Mouse (Mus musculus) intestine, embryonic 16.5 days (tissue): ENCODE measurements around the gene Pde4d. TPM values are rescaled to one million over a fixed set of nuclear protein-coding genes. Genes with fewer than 3 reads are reported as not detected.

Experiments
- ATAC-seq: fragments of 200-750 bp; cut with Nextera tagmentation; 2 replicates; pipeline ENCODE4 v1.8.0; 2017; ENCODE audit warnings: moderate TSS enrichment, moderate library complexity
- H3K27ac ChIP-seq: fragments of 300-500 bp; sonication (generic); 2 replicates; pipeline ENCODE4 v1.5.1; 2014; ENCODE audit warnings: mild to moderate bottlenecking, low read length
- H3K27me3 ChIP-seq: fragments of 300-500 bp; sonication (generic); replicated peaks from 2 replicates; pipeline ENCODE4 v1.6.1; 2014; ENCODE audit warnings: low read length, control low read depth, mixed read lengths; ENCODE audit not compliant: control insufficient read depth, insufficient read depth
- H3K36me3 ChIP-seq: fragments of 300-500 bp; sonication (generic); 2 replicates; pipeline ENCODE4 v1.6.1; 2014; ENCODE audit warnings: low read length, control low read depth; ENCODE audit not compliant: control insufficient read depth, insufficient read depth
- H3K4me1 ChIP-seq: fragments of 300-500 bp; sonication (generic); 2 replicates; pipeline ENCODE4 v1.6.1; 2014; ENCODE audit warnings: low read length, control low read depth, mixed read lengths; ENCODE audit not compliant: control insufficient read depth, insufficient read depth
- H3K4me2 ChIP-seq: fragments of 300-500 bp; sonication (generic); 2 replicates; pipeline ENCODE4 v1.6.1; 2014; ENCODE audit warnings: low read depth, low read length, control low read depth
- H3K4me3 ChIP-seq: fragments of 300-500 bp; sonication (generic); 2 replicates; pipeline ENCODE4 v1.5.1; 2014; ENCODE audit warnings: mild to moderate bottlenecking, low read length
- H3K9ac ChIP-seq: fragments of 300-500 bp; sonication (generic); 2 replicates; pipeline ENCODE4 v1.6.1; 2014; ENCODE audit warnings: low read depth, low read length
- H3K9me3 ChIP-seq: fragments of 300-500 bp; sonication (generic); 2 replicates; pipeline ENCODE4 v1.6.1; 2016; ENCODE audit warnings: low read length, control low read depth; ENCODE audit not compliant: control insufficient read depth
- WGBS: fragments of 180-500 bp; shearing (Covaris S2); extraction: QIAGEN DNeasy Blood & Tissue Kit; methylation state at CpG from one replicate; pipeline ENCODE4 v1.1.7; 2014; 5-methylcytosine and 5-hydroxymethylcytosine counted together
- polyA plus RNA-seq: library from polyadenylated mRNA; unstranded; fragments of >200 nt; fragmentation: Nextera tagmentation; extraction: Ambion mirVana; gene quantifications from 2 replicates; pipeline ENCODE4 v1.2.1, GENCODE M21; 2015

The Pde4d gene
- polyA plus RNA-seq, 1 experiment from 2014 or later = 25.3 TPM

DNA sequence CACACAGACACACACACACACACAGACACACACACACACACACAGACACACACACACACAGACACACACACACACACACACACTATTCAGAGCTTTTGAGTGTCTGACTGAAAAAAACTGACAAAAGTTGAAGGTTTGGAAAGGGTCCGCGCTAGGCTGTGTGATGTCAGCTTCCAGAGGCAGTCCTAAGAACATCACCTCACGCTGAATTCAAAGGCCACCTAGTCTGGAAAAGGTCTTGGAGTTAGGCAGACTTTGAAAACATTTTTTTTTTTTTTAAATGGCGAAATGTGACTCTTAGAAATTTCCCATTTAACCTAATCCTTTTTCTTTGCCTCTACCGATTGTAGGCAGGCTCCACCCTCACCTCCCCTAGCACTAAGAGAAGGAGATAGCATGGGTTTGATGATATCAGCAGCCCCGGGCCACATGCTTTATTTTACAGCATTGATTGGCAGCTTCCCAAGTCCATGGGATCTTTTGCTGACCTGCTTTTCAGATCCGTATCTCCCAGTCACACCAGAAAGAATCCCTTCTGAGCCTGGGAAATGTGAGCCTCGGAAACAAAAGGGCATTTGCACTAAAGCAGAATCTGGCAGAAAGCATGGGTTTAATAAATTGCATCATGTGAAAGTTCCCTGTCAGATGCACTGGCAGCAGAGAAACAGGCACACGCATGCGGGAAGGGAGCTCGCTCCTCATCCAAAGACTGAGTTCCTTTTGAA lies 1373.7 kb downstream of the Pde4d start:
- peak; percentile 19; the same call in 1 of the 2 replicates for ATAC-seq
- Histone ChIP-seq H3K36me3 (no peaks in the 10 kb centered on the region), H3K9me3 (no peaks in the 10 kb centered on the region), H3K4me2 (peak overlapping the region; percentile 56), H3K9ac (0 out of 2 replicates have a peak overlapping the region, but pooled peaks have one; percentile 2), H3K4me1 (peaks cover 22% of the 10 kb centered on the region), H3K4me3 (no peak overlapping the region), H3K27me3 (no peaks in the 10 kb centered on the region), H3K27ac (peak overlapping the region; percentile 91)
- WGBS = 16% methylated on average over 11 of the region's 11 CpGs

DNA sequence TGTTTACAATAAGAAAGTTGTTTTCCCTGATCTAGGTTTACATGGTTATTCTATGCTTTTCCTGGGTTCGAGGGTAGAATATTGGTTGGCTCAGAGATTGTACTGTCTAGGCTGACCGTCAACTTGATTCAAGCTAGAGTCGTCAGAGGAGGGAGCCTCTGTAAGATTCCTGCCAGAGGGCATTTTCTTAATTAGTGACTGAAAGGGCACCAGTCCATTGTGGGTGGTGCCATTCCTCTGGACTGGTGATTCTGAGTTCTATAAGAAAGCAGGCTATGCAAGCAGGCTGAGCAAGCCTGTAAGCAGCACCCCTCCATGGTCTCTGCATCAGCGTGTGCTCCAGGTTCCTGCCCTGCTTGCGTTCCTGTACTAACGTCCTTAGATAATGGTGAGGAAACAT lies 1376.1 kb downstream of the Pde4d start:
- no peak overlapping the region for H3K4me2 ChIP-seq
- peaks cover 20% of the 10 kb centered on the region for H3K4me1 ChIP-seq
- H3K27ac ChIP-seq = no peak overlapping the region
- no peak overlapping the region for H3K4me3 ChIP-seq
- H3K27me3 ChIP-seq = no peaks in the 10 kb centered on the region
- no peak for ATAC-seq
- WGBS = 88% methylated on average over 6 of the region's 6 CpGs
- no peaks in the 10 kb centered on the region for H3K36me3 ChIP-seq
- H3K9me3 ChIP-seq = no peaks in the 10 kb centered on the region
- H3K9ac ChIP-seq = no peak overlapping the region

DNA sequence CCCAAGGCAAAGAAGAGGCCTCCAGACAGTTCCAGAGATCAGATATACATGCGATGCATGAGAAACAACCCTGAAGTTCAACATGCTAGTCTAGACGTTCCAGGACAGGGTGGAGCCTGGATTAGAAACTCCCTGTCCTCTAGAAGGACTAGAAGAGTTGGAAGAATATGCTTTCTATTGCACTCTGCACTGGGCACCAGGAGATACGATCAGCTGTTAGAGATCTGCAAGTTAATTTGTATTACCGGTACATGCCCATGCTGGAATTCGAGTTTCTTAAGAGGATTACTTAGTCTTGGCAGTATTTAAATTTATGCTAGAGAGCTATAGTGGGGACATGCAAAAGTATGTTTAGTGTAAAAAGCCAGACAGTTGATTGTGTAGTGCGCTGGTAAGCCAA lies 1377.6 kb downstream of the Pde4d start:
- no peaks in the 10 kb centered on the region for H3K9me3 ChIP-seq
- no peak overlapping the region for H3K27ac ChIP-seq
- no peak overlapping the region for H3K4me3 ChIP-seq
- H3K27me3 ChIP-seq = no peaks in the 10 kb centered on the region
- H3K9ac ChIP-seq = no peak overlapping the region
- no peaks in the 10 kb centered on the region for H3K36me3 ChIP-seq
- peaks cover 11% of the 10 kb centered on the region for H3K4me1 ChIP-seq
- ATAC-seq = no peak
- 84% methylated on average over 6 of the region's 6 CpGs for WGBS
- H3K4me2 ChIP-seq = no peak overlapping the region

DNA sequence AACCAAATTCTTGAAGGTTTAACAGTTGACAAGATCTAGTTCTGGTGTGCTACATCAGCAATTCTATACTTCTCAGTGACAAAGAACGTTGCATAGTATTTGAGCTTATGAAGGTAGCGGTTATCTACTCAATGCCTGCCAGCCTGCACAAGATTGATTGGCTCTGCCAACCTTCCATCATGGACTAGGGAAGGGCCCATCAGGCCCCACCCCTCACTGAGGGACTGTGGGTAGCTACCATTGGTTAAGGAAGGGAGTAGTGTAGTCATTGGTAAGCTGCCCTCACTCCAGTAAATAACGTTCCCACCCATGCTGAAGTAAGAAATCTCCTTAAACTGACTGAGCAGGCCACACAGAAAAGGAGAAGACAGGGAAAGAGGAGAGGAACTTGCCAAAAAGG lies 1378.2 kb downstream of the Pde4d start:
- H3K36me3 ChIP-seq = no peaks in the 10 kb centered on the region
- H3K27me3 ChIP-seq = no peaks in the 10 kb centered on the region
- no peak overlapping the region for H3K27ac ChIP-seq
- peaks cover 8% of the 10 kb centered on the region for H3K4me1 ChIP-seq
- H3K9me3 ChIP-seq = no peaks in the 10 kb centered on the region
- H3K9ac ChIP-seq = no peak overlapping the region
- WGBS = 89% methylated on average over 3 of the region's 3 CpGs
- ATAC-seq = no peak
- no peak overlapping the region for H3K4me2 ChIP-seq
- no peak overlapping the region for H3K4me3 ChIP-seq

DNA sequence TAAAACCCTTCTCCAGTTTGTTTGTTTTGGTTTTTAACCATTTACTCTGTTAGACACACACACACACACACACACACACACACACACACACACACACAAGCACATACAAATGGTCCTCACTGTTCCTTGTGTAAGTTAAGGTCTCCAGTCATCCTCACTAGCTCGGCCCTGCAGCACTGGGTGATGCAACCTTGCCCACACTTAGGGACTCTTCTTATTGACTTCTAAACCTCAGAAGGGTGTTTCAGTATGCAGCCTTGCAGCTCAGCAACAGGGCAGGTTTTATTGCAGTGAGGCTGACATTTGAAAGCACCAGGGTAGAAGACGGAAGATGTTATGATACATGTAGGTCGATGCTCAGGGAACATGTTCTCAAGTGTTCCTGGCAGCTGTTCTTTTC lies 1379.7 kb downstream of the Pde4d start:
- Histone ChIP-seq H3K9me3 (no peaks in the 10 kb centered on the region), H3K27me3 (no peaks in the 10 kb centered on the region), H3K27ac (no peak overlapping the region), H3K4me3 (no peak overlapping the region), H3K36me3 (no peaks in the 10 kb centered on the region), H3K9ac (no peak overlapping the region), H3K4me1 (no peaks in the 10 kb centered on the region), H3K4me2 (no peak overlapping the region)
- no peak for ATAC-seq
- 71% methylated on average over 3 of the region's 3 CpGs for WGBS

DNA sequence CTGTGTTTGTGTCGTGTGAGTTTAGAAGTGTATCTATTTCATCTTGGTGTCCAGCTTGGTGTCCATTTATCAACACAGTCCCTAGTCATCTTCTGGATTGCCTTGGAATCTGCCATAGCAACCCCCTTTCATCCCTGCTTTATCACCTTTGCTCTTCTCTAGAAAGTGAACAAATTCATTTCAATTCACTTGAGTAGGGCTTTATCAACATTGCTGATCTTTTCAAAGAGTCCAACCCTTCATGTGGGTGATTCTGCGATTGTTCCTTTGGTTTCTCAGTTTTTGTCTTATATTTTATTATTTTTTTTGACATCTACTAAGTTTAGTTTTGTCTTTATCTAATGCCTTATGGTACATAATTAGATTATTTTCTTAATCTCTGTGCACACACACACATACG lies 1385.2 kb downstream of the Pde4d start:
- Histone ChIP-seq H3K4me2 (no peak overlapping the region), H3K36me3 (no peaks in the 10 kb centered on the region), H3K27ac (no peak overlapping the region), H3K4me3 (no peak overlapping the region), H3K4me1 (no peaks in the 10 kb centered on the region), H3K27me3 (no peaks in the 10 kb centered on the region), H3K9me3 (no peaks in the 10 kb centered on the region), H3K9ac (no peak overlapping the region)
- 91% methylated on average over 3 of the region's 3 CpGs for WGBS
- ATAC-seq = no peak

DNA sequence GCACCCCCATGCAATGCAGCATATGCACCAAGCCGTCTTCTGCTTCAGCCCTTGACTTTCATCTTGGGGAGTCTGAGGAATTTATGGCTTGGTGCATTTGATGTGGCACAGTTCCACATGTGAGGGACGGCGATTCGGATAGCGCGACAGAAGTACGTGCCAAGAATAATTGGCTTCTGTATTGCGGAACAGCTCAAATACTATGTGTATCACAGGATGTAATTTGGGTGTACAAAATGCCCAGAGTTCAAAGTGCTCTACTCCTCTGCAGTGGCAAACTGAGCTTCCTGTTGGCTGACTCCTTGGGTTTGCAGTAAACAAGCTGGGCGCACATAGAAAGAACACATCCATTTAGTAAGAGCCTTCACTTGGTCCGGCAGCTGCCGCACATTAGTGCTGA lies 1387.7 kb downstream of the Pde4d start:
- H3K36me3 ChIP-seq = no peaks in the 10 kb centered on the region
- 84% methylated on average over 11 of the region's 11 CpGs for WGBS
- ATAC-seq = no peak
- H3K27ac ChIP-seq = no peak overlapping the region
- no peak overlapping the region for H3K4me2 ChIP-seq
- no peaks in the 10 kb centered on the region for H3K9me3 ChIP-seq
- no peak overlapping the region for H3K9ac ChIP-seq
- H3K4me1 ChIP-seq = peaks cover 5% of the 10 kb centered on the region
- no peaks in the 10 kb centered on the region for H3K27me3 ChIP-seq
- H3K4me3 ChIP-seq = no peak overlapping the region

DNA sequence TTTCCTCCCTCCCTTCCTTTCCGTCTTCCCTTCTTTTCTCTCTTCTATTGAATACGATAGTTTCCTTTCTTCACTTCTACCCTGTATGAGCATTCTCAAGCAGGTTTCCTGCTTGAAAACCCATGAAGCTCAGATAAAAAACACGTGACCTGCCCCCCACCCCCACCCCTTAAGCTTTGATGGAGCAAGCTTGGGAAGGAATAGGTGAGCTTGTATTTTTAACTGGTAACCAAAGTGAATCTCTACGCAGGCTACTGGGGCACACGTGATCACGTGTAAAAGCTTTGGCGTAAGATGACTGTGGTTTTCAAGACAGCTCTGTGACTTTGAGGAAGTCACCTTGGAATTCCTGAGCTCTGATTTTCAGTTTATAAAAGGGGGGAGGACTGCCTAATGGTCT lies 1388.2 kb downstream of the Pde4d start:
- peaks cover 5% of the 10 kb centered on the region for H3K4me1 ChIP-seq
- WGBS = 92% methylated on average over 7 of the region's 7 CpGs
- no peaks in the 10 kb centered on the region for H3K27me3 ChIP-seq
- H3K9me3 ChIP-seq = no peaks in the 10 kb centered on the region
- H3K36me3 ChIP-seq = no peaks in the 10 kb centered on the region
- H3K9ac ChIP-seq = no peak overlapping the region
- no peak for ATAC-seq
- H3K27ac ChIP-seq = no peak overlapping the region
- H3K4me2 ChIP-seq = no peak overlapping the region
- no peak overlapping the region for H3K4me3 ChIP-seq

DNA sequence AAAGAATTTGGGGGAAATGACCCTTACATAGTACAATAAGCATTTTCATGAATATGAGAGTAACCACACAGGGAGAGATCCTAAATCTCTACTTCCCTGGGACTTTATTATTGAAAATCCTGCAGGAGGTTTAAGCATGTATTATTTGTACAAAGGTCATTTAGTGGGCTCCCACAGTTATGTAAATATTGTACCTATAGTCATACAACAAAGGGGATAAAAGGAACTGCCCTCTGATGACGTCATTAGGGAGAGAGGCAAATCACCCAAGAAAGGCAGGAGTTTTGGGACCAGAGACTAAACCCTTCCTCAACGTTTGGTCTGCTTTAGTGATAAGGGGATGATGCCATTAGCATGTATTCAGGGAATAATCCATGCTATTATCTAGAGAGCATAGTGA lies 1390.5 kb downstream of the Pde4d start:
- H3K9me3 ChIP-seq = no peaks in the 10 kb centered on the region
- H3K4me2 ChIP-seq = no peak overlapping the region
- H3K9ac ChIP-seq = no peak overlapping the region
- no peak overlapping the region for H3K4me3 ChIP-seq
- peaks cover 5% of the 10 kb centered on the region for H3K4me1 ChIP-seq
- ATAC-seq = no peak
- WGBS = 30% methylated on average over 2 of the region's 2 CpGs
- no peak overlapping the region for H3K27ac ChIP-seq
- no peaks in the 10 kb centered on the region for H3K27me3 ChIP-seq
- no peaks in the 10 kb centered on the region for H3K36me3 ChIP-seq
